Mouse (Mus musculus): ENCODE data around the gene Kdm5d.

Kdm5d gene

GRCm38 (mm10) chrY:897393-898227 is at the start of gene Kdm5d:
TSS of gene Kdm5d (plus strand) at chrY:897788.
- peak in 1 of 2 experiments; percentile 49 for DNase-seq (ENCODE audit: low spot score in 2 of 2)

GRCm38 (mm10) chrY:872404-872803 is 25.2 kb upstream of the Kdm5d start:
- no peak for DNase-seq (ENCODE audit: low spot score in 2 of 2)

- no peak for DNase-seq (ENCODE audit: low spot score in 2 of 2)
Measured at GRCm38 (mm10) chrY:872855-873549, 24.6 kb upstream of the Kdm5d start.

All from spleen, postnatal 10 days (tissue).